Mouse (Mus musculus) c-Kit-positive CD71-positive TER-119-negative erythroid progenitor cells, embryonic 14.5 days (primary cell): Measurements from ENCODE around the gene Il27.

Experiments used
- DNase-seq: peaks from one replicate; pipeline ENCODE4 v3.0.0-alpha.2; 2013; ENCODE audit warnings: low read depth

Il27 gene

GRCm38 (mm10) chr7:126606611-126607010, 11.9 kb upstream of the Il27 start:
- DNase-seq = no peak

- no peak for DNase-seq
These were observed 7.9 kb upstream of the Il27 start for GRCm38 (mm10) chr7:126602650-126603049.

- no peak for DNase-seq
These were observed 7.2 kb upstream of the Il27 start for GRCm38 (mm10) chr7:126601896-126602295.

- no peak for DNase-seq
These were observed 4.2 kb upstream of the Il27 start for GRCm38 (mm10) chr7:126598919-126599318.

- DNase-seq = no peak
These were observed 1.7 kb upstream of the Il27 start for GRCm38 (mm10) chr7:126596414-126596813.

- DNase-seq = no peak
These were observed 1.1 kb upstream of the Il27 start for GRCm38 (mm10) chr7:126595890-126596289.

GRCm38 (mm10) chr7:126587779-126588178, 7.0 kb downstream of the Il27 start:
- DNase-seq = no peak

GRCm38 (mm10) chr7:126586839-126587238, 7.9 kb downstream of the Il27 start:
- no peak for DNase-seq

- no peak for DNase-seq
These were observed 9.0 kb downstream of the Il27 start, which contains the start of gene Cln3 for GRCm38 (mm10) chr7:126585717-126586116. Cln3 (minus strand) TSS chr7:126585817.

- DNase-seq = no peak
These were observed 10.2 kb downstream of the Il27 start, which contains the start of gene Apobr for GRCm38 (mm10) chr7:126584506-126584977. Apobr (plus strand) TSS chr7:126584942.

GRCm38 (mm10) chr7:126583761-126584160, 11.0 kb downstream of the Il27 start:
- no peak for DNase-seq

- DNase-seq = peak; percentile 82
These were observed 11.5 kb downstream of the Il27 start for GRCm38 (mm10) chr7:126583251-126583709.

- no peak for DNase-seq
These were observed 12.0 kb downstream of the Il27 start for GRCm38 (mm10) chr7:126582759-126583158.

GRCm38 (mm10) chr7:126581661-126582060, 13.1 kb downstream of the Il27 start:
- DNase-seq = no peak

- DNase-seq = peak; percentile 20
These were observed 15.6 kb downstream of the Il27 start for GRCm38 (mm10) chr7:126579172-126579571.

GRCm38 (mm10) chr7:126576946-126577345, 17.8 kb downstream of the Il27 start:
- peak; percentile 74 for DNase-seq

- DNase-seq = peak; percentile 91
These were observed 28.5 kb downstream of the Il27 start, which contains the start of gene Eif3c for GRCm38 (mm10) chr7:126566094-126566765. Eif3c (minus strand) TSS chr7:126566411.

- peak; percentile 28 for DNase-seq
These were observed 29.0 kb downstream of the Il27 start for GRCm38 (mm10) chr7:126565693-126566092.

- no peak for DNase-seq
These were observed 38.1 kb downstream of the Il27 start for GRCm38 (mm10) chr7:126556635-126557034.

- no peak for DNase-seq
These were observed 39.9 kb downstream of the Il27 start for GRCm38 (mm10) chr7:126554796-126555195.

GRCm38 (mm10) chr7:126545631-126546030, 49.1 kb downstream of the Il27 start:
- DNase-seq = no peak

- DNase-seq = no peak
These were observed 53.1 kb downstream of the Il27 start for GRCm38 (mm10) chr7:126541661-126542060.
